Mouse (Mus musculus) neural tube, embryonic 12.5 days (tissue): ENCODE data around the gene Rps10. TPM values are rescaled to one million over a fixed set of nuclear protein-coding genes. Genes with fewer than 3 reads are reported as not detected.

Experiments
- ATAC-seq: fragments of 200-750 bp; cut with Nextera tagmentation; 2 replicates; pipeline ENCODE4 v1.8.0; 2017; ENCODE audit warnings: low read depth, mild to moderate bottlenecking, moderate TSS enrichment, moderate library complexity; ENCODE audit not compliant: low FRiP score
- H3K27ac ChIP-seq: fragments of 300-500 bp; sonication (generic); 2 replicates; pipeline ENCODE4 v1.5.1; 2016
- H3K27me3 ChIP-seq: fragments of 300-500 bp; sonication (generic); replicated peaks from 2 replicates; pipeline ENCODE4 v1.6.1; 2016; ENCODE audit warnings: mild to moderate bottlenecking
- H3K36me3 ChIP-seq: fragments of 300-500 bp; sonication (generic); 2 replicates; pipeline ENCODE4 v1.6.1; 2016; ENCODE audit warnings: mild to moderate bottlenecking
- H3K4me1 ChIP-seq: fragments of 300-500 bp; sonication (generic); 2 replicates; pipeline ENCODE4 v1.6.1; 2016
- H3K4me2 ChIP-seq: fragments of 300-500 bp; sonication (generic); replicated peaks from 2 replicates; pipeline ENCODE4 v1.6.1; 2016; ENCODE audit warnings: mild to moderate bottlenecking
- H3K4me3 ChIP-seq: fragments of 300-500 bp; sonication (generic); 2 replicates; pipeline ENCODE4 v1.5.1; 2016
- H3K9ac ChIP-seq: fragments of 300-500 bp; sonication (generic); 2 replicates; pipeline ENCODE4 v1.6.1; 2016; ENCODE audit warnings: mild to moderate bottlenecking
- H3K9me3 ChIP-seq: fragments of 300-500 bp; sonication (generic); 2 replicates; pipeline ENCODE4 v1.6.1; 2016; ENCODE audit warnings: mild to moderate bottlenecking
- WGBS: fragments of 180-500 bp; shearing (Covaris S2); methylation state at CpG from one replicate; pipeline ENCODE4 v1.1.7; 2016; 5-methylcytosine and 5-hydroxymethylcytosine counted together
- polyA plus RNA-seq: library from polyadenylated mRNA; unstranded; fragments of >200 nt; fragmentation: Nextera tagmentation; extraction: Ambion mirVana; gene quantifications from 2 replicates; pipeline ENCODE4 v1.2.1, GENCODE M21; 2016

Gene Rps10
- 639 and 684 TPM in 2 replicates for polyA plus RNA-seq

- no peaks in the 10 kb centered on the region for H3K9me3 ChIP-seq
- WGBS, result 19% methylated on average over 18 of the region's 18 CpGs
- 0 out of 2 replicates have a peak within 1 kb of the TSS, but pooled peaks have one; percentile 20 for H3K27ac ChIP-seq
- H3K4me2 ChIP-seq, result peak within 1 kb of the TSS; percentile 96
- no peaks in the 10 kb centered on the region for H3K27me3 ChIP-seq
- H3K4me1 ChIP-seq, result peaks cover 32% of the 10 kb centered on the region
- H3K4me3 ChIP-seq, result peak within 1 kb of the TSS; percentile 76
- 0 out of 2 replicates have a peak within 1 kb of the TSS, but pooled peaks have one; percentile 29 for H3K9ac ChIP-seq
- H3K36me3 ChIP-seq, result peaks cover 22% of the 10 kb centered on the region
- ATAC-seq, result no peak
These were observed at the start of gene Rps10 for GRCm38 (mm10) chr17:27636132-27637020. Gene Rps10 (minus strand): TSS chr17:27636669.

GRCm38 (mm10) chr17:27685550-27685913 lies 49.1 kb upstream of the Rps10 start:
- no peak for ATAC-seq
- Histone ChIP-seq H3K27ac (no peak overlapping the region), H3K9me3 (no peaks in the 10 kb centered on the region), H3K27me3 (peaks cover 10% of the 10 kb centered on the region), H3K4me2 (peak overlapping the region; percentile 98), H3K4me1 (peaks cover 14% of the 10 kb centered on the region), H3K9ac (peak overlapping the region; percentile 63), H3K36me3 (no peaks in the 10 kb centered on the region), H3K4me3 (peak overlapping the region; percentile 47)
- WGBS, result 3% methylated on average over 11 of the region's 11 CpGs

GRCm38 (mm10) chr17:27684886-27685549 lies 48.5 kb upstream of the Rps10 start:
- Histone ChIP-seq H3K27me3 (peaks cover 10% of the 10 kb centered on the region), H3K4me1 (peaks cover 16% of the 10 kb centered on the region), H3K36me3 (no peaks in the 10 kb centered on the region), H3K9me3 (no peaks in the 10 kb centered on the region), H3K4me2 (peak overlapping the region; percentile 98), H3K4me3 (peak overlapping the region; percentile 47), H3K27ac (no peak overlapping the region), H3K9ac (peak overlapping the region; percentile 63)
- ATAC-seq, result peak; percentile 74
- under 1% methylated on average over 52 of the region's 53 CpGs for WGBS

- WGBS, result 38% methylated on average over 11 of the region's 11 CpGs
- Histone ChIP-seq H3K27me3 (0 out of 2 replicates have a peak, but pooled peaks cover under 1% of the 10 kb centered on the region), H3K4me2 (0 out of 2 replicates have a peak overlapping the region, but pooled peaks have one; percentile 4), H3K4me3 (no peak overlapping the region), H3K27ac (peak overlapping the region; percentile 21; the same call in 1 of the 2 replicates), H3K36me3 (no peaks in the 10 kb centered on the region), H3K9me3 (no peaks in the 10 kb centered on the region), H3K9ac (no peak overlapping the region), H3K4me1 (peaks cover 20% of the 10 kb centered on the region)
- peak; percentile 67 for ATAC-seq
These were observed 42.7 kb upstream of the Rps10 start for GRCm38 (mm10) chr17:27678924-27679813.

GRCm38 (mm10) chr17:27677756-27678155 lies 41.3 kb upstream of the Rps10 start:
- H3K27ac ChIP-seq, result no peak overlapping the region
- no peaks in the 10 kb centered on the region for H3K9me3 ChIP-seq
- H3K9ac ChIP-seq, result no peak overlapping the region
- H3K4me3 ChIP-seq, result no peak overlapping the region
- no peaks in the 10 kb centered on the region for H3K27me3 ChIP-seq
- no peaks in the 10 kb centered on the region for H3K36me3 ChIP-seq
- ATAC-seq, result no peak
- H3K4me1 ChIP-seq, result peaks cover 20% of the 10 kb centered on the region
- 88% methylated on average over 5 of the region's 5 CpGs for WGBS
- H3K4me2 ChIP-seq, result no peak overlapping the region

- ATAC-seq, result no peak
- Histone ChIP-seq H3K4me1 (peaks cover 20% of the 10 kb centered on the region), H3K27me3 (no peaks in the 10 kb centered on the region), H3K27ac (no peak overlapping the region), H3K4me3 (no peak overlapping the region), H3K9ac (no peak overlapping the region), H3K36me3 (no peaks in the 10 kb centered on the region), H3K4me2 (no peak overlapping the region), H3K9me3 (no peaks in the 10 kb centered on the region)
- WGBS, result 76% methylated on average over 7 of the region's 7 CpGs
These were observed 39.8 kb upstream of the Rps10 start for GRCm38 (mm10) chr17:27676270-27676669.

GRCm38 (mm10) chr17:27675453-27675852 lies 39.0 kb upstream of the Rps10 start:
- no peak overlapping the region for H3K9ac ChIP-seq
- no peak overlapping the region for H3K27ac ChIP-seq
- H3K9me3 ChIP-seq, result no peaks in the 10 kb centered on the region
- H3K4me3 ChIP-seq, result no peak overlapping the region
- no peak for ATAC-seq
- H3K27me3 ChIP-seq, result no peaks in the 10 kb centered on the region
- H3K4me1 ChIP-seq, result peaks cover 20% of the 10 kb centered on the region
- no peaks in the 10 kb centered on the region for H3K36me3 ChIP-seq
- 65% methylated on average over 9 of the region's 9 CpGs for WGBS
- no peak overlapping the region for H3K4me2 ChIP-seq

GRCm38 (mm10) chr17:27673945-27674344 lies 37.5 kb upstream of the Rps10 start:
- H3K9me3 ChIP-seq, result no peaks in the 10 kb centered on the region
- no peak overlapping the region for H3K4me3 ChIP-seq
- H3K4me1 ChIP-seq, result peaks cover 8% of the 10 kb centered on the region
- no peak overlapping the region for H3K9ac ChIP-seq
- H3K27me3 ChIP-seq, result no peaks in the 10 kb centered on the region
- no peak overlapping the region for H3K27ac ChIP-seq
- H3K36me3 ChIP-seq, result no peaks in the 10 kb centered on the region
- no peak for ATAC-seq
- 59% methylated on average over 7 of the region's 7 CpGs for WGBS
- H3K4me2 ChIP-seq, result no peak overlapping the region

- no peak for ATAC-seq
- H3K9ac ChIP-seq, result no peak overlapping the region
- no peaks in the 10 kb centered on the region for H3K27me3 ChIP-seq
- no peak overlapping the region for H3K4me2 ChIP-seq
- no peaks in the 10 kb centered on the region; the same call in 1 of the 2 replicates for H3K4me1 ChIP-seq
- H3K9me3 ChIP-seq, result no peaks in the 10 kb centered on the region
- 84% methylated on average over 6 of the region's 6 CpGs for WGBS
- H3K27ac ChIP-seq, result no peak overlapping the region
- H3K4me3 ChIP-seq, result no peak overlapping the region
- H3K36me3 ChIP-seq, result no peaks in the 10 kb centered on the region
These were observed 35.3 kb upstream of the Rps10 start for GRCm38 (mm10) chr17:27671720-27672119.

- peaks cover 26% of the 10 kb centered on the region for H3K27me3 ChIP-seq
- H3K9ac ChIP-seq, result no peak overlapping the region
- H3K4me2 ChIP-seq, result no peak overlapping the region
- peaks cover 18% of the 10 kb centered on the region for H3K4me1 ChIP-seq
- H3K4me3 ChIP-seq, result no peak overlapping the region
- H3K36me3 ChIP-seq, result no peaks in the 10 kb centered on the region
- H3K9me3 ChIP-seq, result no peaks in the 10 kb centered on the region
- WGBS, result 66% methylated on average over 7 of the region's 7 CpGs
- ATAC-seq, result no peak
- H3K27ac ChIP-seq, result no peak overlapping the region
These were observed 22.3 kb upstream of the Rps10 start for GRCm38 (mm10) chr17:27658767-27659166.

- 71% methylated on average over 8 of the region's 8 CpGs for WGBS
- H3K4me2 ChIP-seq, result no peak overlapping the region
- H3K9me3 ChIP-seq, result no peaks in the 10 kb centered on the region
- H3K4me3 ChIP-seq, result no peak overlapping the region
- H3K4me1 ChIP-seq, result peaks cover 18% of the 10 kb centered on the region
- H3K9ac ChIP-seq, result no peak overlapping the region
- no peak for ATAC-seq
- H3K27ac ChIP-seq, result no peak overlapping the region
- H3K27me3 ChIP-seq, result peaks cover 26% of the 10 kb centered on the region
- no peaks in the 10 kb centered on the region for H3K36me3 ChIP-seq
These were observed 20.7 kb upstream of the Rps10 start for GRCm38 (mm10) chr17:27657123-27657522.
